Mouse (Mus musculus) lung, postnatal 0 days (tissue): ENCODE measurements around the gene Rbp3. TPM values are rescaled to one million over a fixed set of nuclear protein-coding genes. Genes with fewer than 3 reads are reported as not detected.

Experiments used
- ATAC-seq: fragments of 200-750 bp; cut with Nextera tagmentation; 2 replicates; pipeline ENCODE4 v1.8.0; 2017; ENCODE audit warnings: moderate library complexity
- DNase-seq: peaks from one replicate; pipeline ENCODE4 v3.0.0-alpha.2; 2016; ENCODE audit warnings: low spot score
- H3K27ac ChIP-seq: fragments of 300-500 bp; sonication (generic); 2 replicates; pipeline ENCODE4 v1.5.1; 2014; ENCODE audit warnings: antibody characterized with exemption, mild to moderate bottlenecking, low read length, mixed read lengths
- H3K27me3 ChIP-seq: fragments of 300-500 bp; sonication (generic); replicated peaks from 2 replicates; pipeline ENCODE4 v1.6.1; 2014; ENCODE audit warnings: low read length, mixed read lengths; ENCODE audit not compliant: insufficient read depth
- H3K36me3 ChIP-seq: fragments of 300-500 bp; sonication (generic); 2 replicates; pipeline ENCODE4 v1.6.1; 2014; ENCODE audit warnings: low read length, mixed read lengths; ENCODE audit not compliant: insufficient read depth
- H3K4me1 ChIP-seq: fragments of 300-500 bp; sonication (generic); 2 replicates; pipeline ENCODE4 v1.6.1; 2014; ENCODE audit warnings: antibody characterized with exemption, low read depth, low read length, mixed read lengths; ENCODE audit not compliant: insufficient read depth
- H3K4me2 ChIP-seq: fragments of 300-500 bp; sonication (generic); replicated peaks from 2 replicates; pipeline ENCODE4 v1.6.1; 2014; ENCODE audit warnings: low read depth, mild to moderate bottlenecking, low read length, moderate library complexity, mixed read lengths
- H3K4me3 ChIP-seq: fragments of 300-500 bp; sonication (generic); 2 replicates; pipeline ENCODE4 v1.5.1; 2014; ENCODE audit warnings: low read depth, low read length
- H3K9ac ChIP-seq: fragments of 300-500 bp; sonication (generic); replicated peaks from 2 replicates; pipeline ENCODE4 v1.6.1; 2014; ENCODE audit warnings: low read depth, mild to moderate bottlenecking
- H3K9me3 ChIP-seq: fragments of 300-500 bp; sonication (generic); 2 replicates; pipeline ENCODE4 v1.6.1; 2016; ENCODE audit warnings: low read length, mixed read lengths
- CTCF ChIP-seq: IDR thresholded peaks from 2 replicates; pipeline ENCODE4 v1.5.1; 2016; ENCODE audit warnings: antibody characterized with exemption, mild to moderate bottlenecking
- EP300 ChIP-seq: IDR thresholded peaks from 2 replicates; pipeline ENCODE4 v1.6.1; 2016; ENCODE audit warnings: antibody characterized with exemption, mild to moderate bottlenecking, control low read depth
- WGBS: fragments of 180-500 bp; shearing (Covaris S2); extraction: QIAGEN DNeasy Blood & Tissue Kit; methylation state at CpG from one replicate; pipeline ENCODE4 v1.1.7; 2014; 5-methylcytosine and 5-hydroxymethylcytosine counted together
- polyA plus RNA-seq: library from polyadenylated mRNA; unstranded; fragments of >200 nt; fragmentation: Nextera tagmentation; extraction: Ambion mirVana; gene quantifications from 2 replicates; pipeline ENCODE4 v1.2.1, GENCODE M21; 2015

Gene Rbp3
- polyA plus RNA-seq, 1 experiment from 2014 or later = not detected

GRCm38 (mm10) chr14:33923168-33924070 lies 30.4 kb upstream of the Rbp3 start, which contains the start of gene Gdf10:
Gene Gdf10, plus strand, starts transcription at chr14:33923587.
- DNase-seq (peak; percentile 19), ATAC-seq (peak; percentile 67)
- no peaks in the 10 kb centered on the region for H3K36me3 ChIP-seq
- peak within 1 kb of the TSS; percentile 47 for H3K4me3 ChIP-seq
- WGBS = under 1% methylated on average over 56 of the region's 85 CpGs
- no peak within 1 kb of the TSS for H3K9ac ChIP-seq
- H3K27ac ChIP-seq = no peak within 1 kb of the TSS
- H3K9me3 ChIP-seq = no peaks in the 10 kb centered on the region
- 0 out of 2 replicates have a peak, but pooled peaks cover 2% of the 10 kb centered on the region for H3K4me1 ChIP-seq
- TF ChIP-seq CTCF (peak; percentile 17; the same call in 1 of the 2 replicates), EP300 (no peak)
- H3K4me2 ChIP-seq = peak within 1 kb of the TSS; percentile 83
- peaks cover 32% of the 10 kb centered on the region for H3K27me3 ChIP-seq

- H3K36me3 ChIP-seq = no peaks in the 10 kb centered on the region
- H3K27ac ChIP-seq = no peak overlapping the region
- H3K4me3 ChIP-seq = no peak overlapping the region
- DNase-seq = no peak
- H3K27me3 ChIP-seq = peaks cover 26% of the 10 kb centered on the region; the same call in 1 of the 2 replicates
- TF ChIP-seq EP300 = no peak
- TF ChIP-seq CTCF = no peak
- WGBS = 35% methylated on average over 17 of the region's 17 CpGs
- no peak overlapping the region for H3K4me2 ChIP-seq
- ATAC-seq = no peak
- no peak overlapping the region for H3K9ac ChIP-seq
- no peaks in the 10 kb centered on the region for H3K4me1 ChIP-seq
- no peaks in the 10 kb centered on the region for H3K9me3 ChIP-seq
These were observed 21.9 kb upstream of the Rbp3 start for GRCm38 (mm10) chr14:33931853-33932252.

GRCm38 (mm10) chr14:33932935-33933703 lies 20.7 kb upstream of the Rbp3 start:
- peak; percentile 23 for DNase-seq
- Histone ChIP-seq H3K9ac (no peak overlapping the region), H3K36me3 (no peaks in the 10 kb centered on the region), H3K27me3 (peaks cover 25% of the 10 kb centered on the region; the same call in 1 of the 2 replicates), H3K9me3 (no peaks in the 10 kb centered on the region), H3K27ac (no peak overlapping the region), H3K4me1 (no peaks in the 10 kb centered on the region), H3K4me3 (no peak overlapping the region), H3K4me2 (no peak overlapping the region)
- ATAC-seq = no peak
- no peak for TF ChIP-seq EP300
- TF ChIP-seq CTCF = peak; percentile 70
- WGBS = 70% methylated on average over 10 of the region's 10 CpGs

- 39% methylated on average over 5 of the region's 5 CpGs for WGBS
- Histone ChIP-seq H3K4me2 (no peak overlapping the region), H3K27ac (no peak overlapping the region), H3K9me3 (no peaks in the 10 kb centered on the region), H3K27me3 (peaks cover 25% of the 10 kb centered on the region; the same call in 1 of the 2 replicates), H3K9ac (no peak overlapping the region), H3K4me1 (no peaks in the 10 kb centered on the region), H3K4me3 (no peak overlapping the region), H3K36me3 (no peaks in the 10 kb centered on the region)
- TF ChIP-seq EP300 = no peak
- peak; percentile 65 for TF ChIP-seq CTCF
- DNase-seq = peak; percentile 41
- no peak for ATAC-seq
These were observed 20.0 kb upstream of the Rbp3 start for GRCm38 (mm10) chr14:33933778-33934317.

GRCm38 (mm10) chr14:33939117-33939516 lies 14.7 kb upstream of the Rbp3 start:
- H3K4me3 ChIP-seq = no peak overlapping the region
- H3K9me3 ChIP-seq = no peaks in the 10 kb centered on the region
- no peak overlapping the region for H3K27ac ChIP-seq
- no peaks in the 10 kb centered on the region for H3K27me3 ChIP-seq
- H3K9ac ChIP-seq = no peak overlapping the region
- no peaks in the 10 kb centered on the region for H3K4me1 ChIP-seq
- no peak overlapping the region for H3K4me2 ChIP-seq
- DNase-seq (peak; percentile 64), ATAC-seq (0 out of 2 replicates have a peak, but pooled peaks have one; percentile 33)
- H3K36me3 ChIP-seq = no peaks in the 10 kb centered on the region
- TF ChIP-seq CTCF (peak; percentile 91), EP300 (no peak)
- 27% methylated on average over 9 of the region's 9 CpGs for WGBS

GRCm38 (mm10) chr14:33940739-33941138 lies 13.1 kb upstream of the Rbp3 start, which contains the start of gene Gdf2:
Gene Gdf2, plus strand, starts transcription at chr14:33941039.
- Histone ChIP-seq H3K4me1 (no peaks in the 10 kb centered on the region), H3K9me3 (no peaks in the 10 kb centered on the region), H3K9ac (no peak within 1 kb of the TSS), H3K4me2 (no peak within 1 kb of the TSS), H3K27me3 (no peaks in the 10 kb centered on the region), H3K36me3 (no peaks in the 10 kb centered on the region), H3K4me3 (no peak within 1 kb of the TSS), H3K27ac (no peak within 1 kb of the TSS)
- TF ChIP-seq EP300 = no peak
- TF ChIP-seq CTCF = no peak
- ATAC-seq = no peak
- DNase-seq = no peak
- WGBS = 34% methylated on average over 8 of the region's 8 CpGs
